Mouse (Mus musculus) myocyte (in vitro differentiated cells): ENCODE data around the gene Vmo1. TPM values are rescaled to one million over a fixed set of nuclear protein-coding genes. Genes with fewer than 3 reads are reported as not detected.
A peak's percentile ranks its signal among the peaks of the same experiment; 100 is the strongest.

Source experiments
- H3K27me3 ChIP-seq: one replicate; pipeline ENCODE4 v1.6.1; 2011; ENCODE audit not compliant: control insufficient read depth, insufficient read depth, insufficient read length
- H3K36me3 ChIP-seq: one replicate; pipeline ENCODE4 v1.6.1; 2011; ENCODE audit not compliant: control insufficient read depth, insufficient read depth
- H3K4me2 ChIP-seq: one replicate; pipeline ENCODE4 v1.6.1; 2011; ENCODE audit warnings: low read depth, control low read depth
- H3K4me3 ChIP-seq: one replicate; pipeline ENCODE4 v1.5.1; 2011; ENCODE audit warnings: mild to moderate bottlenecking, control low read depth, moderate library complexity
- H3K79me2 ChIP-seq: one replicate; pipeline ENCODE4 v1.6.1; 2011; ENCODE audit not compliant: control insufficient read depth, insufficient read depth
- H3ac ChIP-seq: one replicate; pipeline ENCODE4 v1.6.1; 2011; ENCODE audit not compliant: control insufficient read depth, insufficient read length
- CEBPB ChIP-seq: IDR thresholded peaks from 2 replicates; pipeline ENCODE4 v1.6.1; 2011; ENCODE audit warnings: mild to moderate bottlenecking, moderate library complexity; ENCODE audit not compliant: poor library complexity, insufficient read depth, severe bottlenecking
- E2F4 ChIP-seq: IDR thresholded peaks from one replicate; pipeline ENCODE4 v1.6.1; 2011; ENCODE audit warnings: mild to moderate bottlenecking, control low read depth, moderate library complexity; ENCODE audit not compliant: insufficient read depth
- MAX ChIP-seq: IDR thresholded peaks from one replicate; pipeline ENCODE4 v1.6.1; 2011; ENCODE audit warnings: low read depth, mild to moderate bottlenecking, control low read depth
- MYOD1 ChIP-seq, 3 experiments: IDR thresholded peaks; one replicate each; pipeline ENCODE4 v1.6.1; 2011; ENCODE audit warnings: control low read depth in 2 of 3, low read depth in 2 of 3, mild to moderate bottlenecking in 2 of 3, moderate library complexity in 1 of 3; ENCODE audit not compliant: insufficient read length in 2 of 3, control insufficient read depth in 1 of 3
- MYOG ChIP-seq, 3 experiments: IDR thresholded peaks; one replicate each; pipeline ENCODE4 v1.6.1; 2011; ENCODE audit warnings: control low read depth in 2 of 3, low read depth in 2 of 3, mild to moderate bottlenecking in 2 of 3; ENCODE audit not compliant: insufficient read length in 2 of 3, control insufficient read depth in 1 of 3, insufficient read depth in 1 of 3
- POLR2A ChIP-seq: IDR thresholded peaks from one replicate; pipeline ENCODE4 v1.6.1; 2011; ENCODE audit warnings: low read depth, mild to moderate bottlenecking, control low read depth, moderate library complexity; ENCODE audit not compliant: insufficient read length
- POLR2AphosphoS2 ChIP-seq: IDR thresholded peaks from one replicate; pipeline ENCODE4 v1.6.1; 2011; ENCODE audit warnings: low read depth, control low read depth; ENCODE audit not compliant: insufficient read length
- REST ChIP-seq: IDR thresholded peaks from one replicate; pipeline ENCODE4 v1.6.1; 2011; ENCODE audit warnings: mild to moderate bottlenecking, control low read depth, moderate library complexity; ENCODE audit not compliant: insufficient read depth, insufficient read length
- SRF ChIP-seq: IDR thresholded peaks from one replicate; pipeline ENCODE4 v1.6.1; 2011; ENCODE audit warnings: low read depth; ENCODE audit not compliant: control insufficient read depth, insufficient read length
- TCF12 ChIP-seq: IDR thresholded peaks from one replicate; pipeline ENCODE4 v1.6.1; 2011; ENCODE audit warnings: mild to moderate bottlenecking, control low read depth; ENCODE audit not compliant: poor library complexity, insufficient read depth, severe bottlenecking
- TCF3 ChIP-seq: IDR thresholded peaks from one replicate; pipeline ENCODE4 v1.6.1; 2011; ENCODE audit warnings: low read depth, control low read depth; ENCODE audit not compliant: insufficient read length
- USF1 ChIP-seq: IDR thresholded peaks from one replicate; pipeline ENCODE4 v1.6.1; 2011; ENCODE audit warnings: low read depth, mild to moderate bottlenecking, control low read depth, moderate library complexity
- polyA plus RNA-seq: library from polyadenylated mRNA; unstranded; fragments of >200 nt; fragmentation: generic; extraction: Trizol; gene quantifications from one replicate; pipeline ENCODE4 v1.2.1, GENCODE M21; 2012; ENCODE audit warnings: missing spikeins

Gene Vmo1
- polyA plus RNA-seq, 1 experiment: not detected

DNA sequence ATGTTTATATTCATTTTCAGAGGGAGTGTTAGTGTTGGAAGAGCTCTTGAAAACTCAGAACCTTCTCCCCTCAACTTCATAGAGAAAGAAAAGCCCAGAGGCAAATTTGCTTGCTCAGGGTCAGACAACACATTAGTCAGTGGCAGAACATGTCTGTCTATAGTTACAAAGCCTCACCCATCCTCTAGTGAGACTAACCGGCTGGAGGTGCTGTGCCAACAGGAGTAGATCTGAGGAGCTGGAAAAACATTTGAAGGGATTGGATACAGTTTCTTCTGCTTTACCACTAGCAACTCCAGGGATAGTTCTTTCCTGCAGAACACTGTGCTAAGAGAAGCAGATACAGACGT is 47.5 kb upstream of the Vmo1 start:
- Histone ChIP-seq H3K79me2 (peaks cover 36% of the 10 kb centered on the region), H3ac (peak overlapping the region; percentile 97), H3K36me3 (no peaks in the 10 kb centered on the region), H3K4me2 (peak overlapping the region; percentile 94), H3K27me3 (no peaks in the 10 kb centered on the region), H3K4me3 (peak overlapping the region; percentile 72)
- no peak for TF ChIP-seq POLR2AphosphoS2
- TF ChIP-seq TCF3: no peak
- no peak for TF ChIP-seq MAX
- TF ChIP-seq MYOG (IDR thresholded peaks at IDR 0.05; ENCODE audit: control insufficient read depth in 1 of 3, insufficient read depth in 1 of 3, insufficient read length in 2 of 3, low read depth in 2 of 3): no peak
- TF ChIP-seq SRF: no peak
- TF ChIP-seq POLR2A: no peak
- TF ChIP-seq MYOD1 (IDR thresholded peaks at IDR 0.05; ENCODE audit: control insufficient read depth in 1 of 3, insufficient read length in 2 of 3, low read depth in 2 of 3): no peak
- no peak for TF ChIP-seq USF1
- TF ChIP-seq TCF12: no peak
- TF ChIP-seq E2F4: no peak

GRCm38 (mm10) chr11:70557545-70557944 is 43.1 kb upstream of the Vmo1 start:
- Histone ChIP-seq H3K36me3 (no peaks in the 10 kb centered on the region), H3K4me3 (no peak overlapping the region), H3ac (no peak overlapping the region), H3K4me2 (no peak overlapping the region), H3K27me3 (no peaks in the 10 kb centered on the region), H3K79me2 (no peaks in the 10 kb centered on the region)
- TF ChIP-seq E2F4 (no peak), POLR2AphosphoS2 (no peak), MAX (no peak), TCF3 (no peak)

DNA sequence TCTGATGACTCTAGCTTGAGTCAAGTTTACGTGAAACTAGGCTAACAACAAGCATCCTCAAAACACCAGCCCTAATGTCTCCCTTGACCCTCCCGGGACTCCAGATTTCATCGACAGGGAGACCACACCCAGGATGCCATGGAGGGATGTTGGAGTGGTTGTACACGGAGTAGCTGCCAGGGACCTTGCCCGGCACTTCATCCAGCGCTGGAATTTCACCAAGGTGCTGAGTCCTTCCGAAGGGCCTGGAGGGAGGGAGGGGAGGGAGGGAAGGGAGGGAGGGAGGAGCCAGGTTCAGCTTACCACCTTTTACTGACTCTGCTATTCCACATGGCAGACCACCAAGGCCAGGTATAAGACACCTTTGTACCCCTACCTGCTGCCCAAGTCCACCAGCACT is 39.5 kb upstream of the Vmo1 start:
- Histone ChIP-seq H3K79me2 (no peaks in the 10 kb centered on the region), H3ac (no peak overlapping the region), H3K4me2 (no peak overlapping the region), H3K36me3 (no peaks in the 10 kb centered on the region), H3K4me3 (no peak overlapping the region), H3K27me3 (no peaks in the 10 kb centered on the region)
- TF ChIP-seq POLR2A (no peak), MYOD1 (IDR thresholded peaks at IDR 0.05; ENCODE audit: control insufficient read depth in 1 of 3, insufficient read length in 2 of 3, low read depth in 2 of 3) (no peak), MYOG (IDR thresholded peaks at IDR 0.05; ENCODE audit: control insufficient read depth in 1 of 3, insufficient read depth in 1 of 3, insufficient read length in 2 of 3, low read depth in 2 of 3) (no peak), USF1 (no peak), TCF3 (no peak), TCF12 (no peak), MAX (no peak), SRF (no peak), CEBPB (no peak), REST (no peak), E2F4 (no peak), POLR2AphosphoS2 (no peak)

DNA sequence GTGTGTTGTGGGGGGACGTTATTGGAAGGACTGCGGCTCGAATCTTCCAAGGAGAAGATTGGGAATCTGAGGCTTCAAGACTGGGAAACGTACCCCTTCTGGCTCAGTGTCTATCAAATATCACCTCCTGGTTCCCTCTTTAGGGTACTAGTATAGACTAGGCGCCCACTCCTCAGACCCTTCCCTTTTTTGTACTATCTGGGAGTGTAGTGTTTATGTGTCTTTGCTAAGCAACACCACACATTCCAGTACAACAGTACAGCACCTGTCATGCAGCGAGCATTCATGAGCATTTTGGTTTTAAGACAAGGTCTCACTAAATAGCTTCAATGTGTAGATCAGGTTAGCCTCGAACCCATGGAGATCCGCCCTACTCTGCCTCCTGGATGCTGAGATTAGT is 37.1 kb upstream of the Vmo1 start:
- Histone ChIP-seq H3K27me3 (no peaks in the 10 kb centered on the region), H3K4me2 (no peak overlapping the region), H3K79me2 (no peaks in the 10 kb centered on the region), H3ac (no peak overlapping the region), H3K36me3 (no peaks in the 10 kb centered on the region), H3K4me3 (no peak overlapping the region)
- TF ChIP-seq POLR2A (no peak), MYOD1 (IDR thresholded peaks at IDR 0.05; ENCODE audit: control insufficient read depth in 1 of 3, insufficient read length in 2 of 3, low read depth in 2 of 3) (no peak), MYOG (IDR thresholded peaks at IDR 0.05; ENCODE audit: control insufficient read depth in 1 of 3, insufficient read depth in 1 of 3, insufficient read length in 2 of 3, low read depth in 2 of 3) (no peak), TCF3 (no peak)

GRCm38 (mm10) chr11:70544496-70544895 is 30.1 kb upstream of the Vmo1 start:
- Histone ChIP-seq H3K79me2 (no peaks in the 10 kb centered on the region), H3K4me3 (no peak overlapping the region), H3ac (no peak overlapping the region), H3K27me3 (no peaks in the 10 kb centered on the region), H3K36me3 (no peaks in the 10 kb centered on the region), H3K4me2 (peak overlapping the region; percentile 49)
- TF ChIP-seq MYOG (IDR thresholded peaks at IDR 0.05; ENCODE audit: control insufficient read depth in 1 of 3, insufficient read depth in 1 of 3, insufficient read length in 2 of 3, low read depth in 2 of 3): no peak

DNA sequence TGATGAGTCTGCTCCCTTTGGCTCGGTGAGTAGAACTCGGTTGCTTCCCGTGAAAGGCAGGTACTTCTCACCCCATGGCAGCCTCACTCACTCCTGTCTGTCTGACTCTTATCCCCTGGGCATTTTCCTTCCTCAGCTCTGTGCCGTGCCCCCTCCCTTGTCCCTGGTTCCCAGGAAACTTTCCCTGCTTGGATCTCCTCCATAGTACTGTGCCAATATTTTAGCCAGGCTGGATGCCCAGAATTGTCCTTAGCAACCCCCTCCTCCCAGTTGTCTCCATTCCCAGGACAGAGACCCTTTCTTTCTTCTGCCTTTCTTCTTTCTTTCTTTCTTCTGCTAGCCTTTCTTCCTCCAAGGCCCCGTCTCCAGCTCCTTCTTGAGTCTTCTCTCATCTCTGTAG is 27.0 kb upstream of the Vmo1 start:
- H3K79me2 ChIP-seq: no peaks in the 10 kb centered on the region
- no peak overlapping the region for H3ac ChIP-seq
- no peaks in the 10 kb centered on the region for H3K36me3 ChIP-seq
- peak overlapping the region; percentile 70 for H3K4me2 ChIP-seq
- H3K27me3 ChIP-seq: no peaks in the 10 kb centered on the region
- H3K4me3 ChIP-seq: no peak overlapping the region
- TF ChIP-seq MYOG (IDR thresholded peaks at IDR 0.05; ENCODE audit: control insufficient read depth in 1 of 3, insufficient read depth in 1 of 3, insufficient read length in 2 of 3, low read depth in 2 of 3) (no peak), CEBPB (no peak), MYOD1 (IDR thresholded peaks at IDR 0.05; ENCODE audit: control insufficient read depth in 1 of 3, insufficient read length in 2 of 3, low read depth in 2 of 3) (no peak)
